Mouse (Mus musculus): ENCODE results near the gene Olfr67. TPM values are rescaled to one million over a fixed set of nuclear protein-coding genes. Genes with fewer than 3 reads are reported as not detected.

Olfr67 gene
- not detected for polyA plus RNA-seq (2014; fragmentation: Illumina TruSeq; extraction: RNeasy Lipid Tissue Mini Kit (QIAGEN cat#74804); ENCODE audit: low read depth, low replicate concordance)

DNA sequence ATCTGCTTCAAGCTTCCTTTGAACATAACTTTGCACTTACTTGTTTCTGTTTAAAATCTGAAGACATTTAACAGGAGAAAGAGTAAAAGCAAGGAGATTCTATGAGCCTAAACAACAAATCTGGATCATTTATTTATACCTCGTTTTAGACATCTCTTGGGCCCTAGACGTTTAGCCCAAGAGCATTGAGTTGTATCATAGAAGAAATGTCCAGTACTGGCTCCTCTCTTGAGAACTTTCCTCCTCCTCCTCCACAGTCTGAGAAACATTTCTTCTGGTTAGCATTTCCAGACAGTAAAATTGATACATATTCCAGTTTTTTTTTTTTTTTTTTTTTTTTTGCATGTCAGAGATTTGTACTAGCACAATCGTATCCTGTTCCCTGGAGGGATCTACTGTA, at the start of gene Olfr67:
Gene Olfr67, minus strand, starts transcription at position 101 of the 400 bp plus-strand sequence.

DNA sequence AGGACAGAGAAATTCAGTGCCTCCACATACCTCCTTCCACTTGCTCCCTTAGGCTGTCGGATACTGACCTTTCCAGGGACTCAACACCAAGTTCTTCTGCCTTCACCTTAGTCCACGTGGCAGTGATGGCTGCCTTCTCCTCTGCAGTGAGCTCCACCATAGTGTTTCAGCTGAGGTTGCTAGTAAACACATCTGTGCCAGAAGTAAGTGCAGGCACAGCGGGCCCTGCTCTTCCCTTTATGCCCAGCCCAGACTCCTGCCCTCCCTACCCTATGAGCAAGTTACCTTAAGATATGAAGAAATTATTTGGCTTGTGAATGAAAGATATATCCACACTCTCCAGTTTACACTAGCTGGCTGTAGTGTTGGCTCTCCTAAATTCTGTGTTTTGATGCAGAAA, 48.6 kb upstream of the Olfr67 start, which contains the start of gene Hbb-bh2:
Gene Hbb-bh2, minus strand, starts transcription at position 253 of the 400 bp plus-strand sequence.

DNA sequence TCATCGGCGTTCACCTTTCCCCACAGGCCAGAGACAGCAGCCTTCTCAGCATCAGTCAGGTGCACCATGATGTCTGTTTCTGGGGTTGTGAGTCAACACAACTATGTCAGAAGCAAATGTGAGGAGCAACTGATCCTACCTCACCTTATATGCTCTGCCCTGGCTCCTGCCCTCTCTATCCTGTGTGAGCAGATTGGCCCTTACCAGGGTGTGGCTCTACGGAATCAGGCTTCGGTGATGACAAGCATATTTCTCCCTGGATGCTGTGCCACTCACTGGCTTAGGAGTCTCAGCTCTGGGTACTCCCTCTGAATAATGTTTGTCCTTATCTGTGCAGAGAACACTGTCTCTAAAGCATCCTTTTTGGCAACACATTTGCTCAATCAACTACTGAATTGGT, 36.2 kb upstream of the Olfr67 start, which contains the start of gene Hbb-bs:
Gene Hbb-bs, minus strand, starts transcription at position 289 of the 400 bp plus-strand sequence.

DNA sequence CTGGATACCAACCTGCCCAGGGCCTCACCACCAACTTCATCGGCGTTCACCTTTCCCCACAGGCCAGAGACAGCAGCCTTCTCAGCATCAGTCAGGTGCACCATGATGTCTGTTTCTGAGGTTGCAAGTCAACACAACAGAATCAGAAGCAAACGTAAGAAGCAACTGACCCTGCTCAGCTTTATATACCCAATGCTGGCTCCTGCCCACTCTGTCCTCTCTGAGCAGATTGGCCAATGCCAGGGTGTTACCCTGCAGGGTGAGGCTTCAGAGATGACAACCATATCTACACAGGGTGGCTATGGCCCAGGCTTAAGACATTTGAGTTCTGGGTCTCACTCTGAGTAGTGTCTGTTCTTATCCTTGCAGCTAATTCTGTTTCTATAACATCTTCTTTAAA, 22.1 kb upstream of the Olfr67 start, which contains the start of gene Hbb-bt:
Gene Hbb-bt, minus strand, starts transcription at position 231 of the 400 bp plus-strand sequence.

DNA sequence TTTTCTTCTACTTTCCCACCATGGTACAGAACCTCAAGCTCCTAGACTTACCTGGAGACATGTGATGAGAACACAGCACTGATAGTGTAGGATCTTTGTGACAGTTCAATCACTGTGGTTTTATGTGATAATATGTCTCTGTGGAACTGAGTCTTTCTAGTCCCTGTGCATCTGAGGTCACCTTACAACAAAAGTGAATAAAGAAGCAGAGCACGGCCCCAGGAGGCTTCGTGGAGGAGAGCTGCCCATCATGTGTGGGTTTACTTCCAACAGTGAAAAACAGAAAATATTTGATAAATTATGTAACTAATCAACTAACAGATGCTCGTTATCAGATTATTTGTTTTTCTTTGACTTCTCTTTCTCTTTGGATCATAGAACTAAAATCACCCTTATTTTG, 12.0 kb downstream of the Olfr67 start, which contains the start of gene Olfr68:
Gene Olfr68, minus strand, starts transcription at position 101 of the 400 bp plus-strand sequence.

DNA sequence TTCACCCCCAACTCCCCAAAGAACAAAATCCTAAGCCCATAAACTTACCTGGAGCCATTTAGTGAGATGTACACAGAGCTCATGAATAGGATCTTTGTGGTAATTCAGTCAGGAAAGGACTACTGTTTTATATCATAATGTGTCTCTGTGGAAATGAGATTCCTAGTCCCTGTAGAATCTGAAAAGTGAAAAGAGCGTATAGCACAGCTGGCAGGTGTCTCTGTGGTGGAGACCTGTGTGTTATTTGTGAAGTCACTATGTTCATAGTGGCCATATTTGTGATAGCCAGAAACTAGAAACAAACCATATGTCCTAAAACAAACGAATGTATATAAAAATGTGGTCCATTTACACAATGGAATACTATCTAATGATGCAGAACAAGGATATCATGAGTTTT, 20.1 kb downstream of the Olfr67 start, which contains the start of gene Olfr69:
Gene Olfr69, minus strand, starts transcription at position 101 of the 400 bp plus-strand sequence.

DNA sequence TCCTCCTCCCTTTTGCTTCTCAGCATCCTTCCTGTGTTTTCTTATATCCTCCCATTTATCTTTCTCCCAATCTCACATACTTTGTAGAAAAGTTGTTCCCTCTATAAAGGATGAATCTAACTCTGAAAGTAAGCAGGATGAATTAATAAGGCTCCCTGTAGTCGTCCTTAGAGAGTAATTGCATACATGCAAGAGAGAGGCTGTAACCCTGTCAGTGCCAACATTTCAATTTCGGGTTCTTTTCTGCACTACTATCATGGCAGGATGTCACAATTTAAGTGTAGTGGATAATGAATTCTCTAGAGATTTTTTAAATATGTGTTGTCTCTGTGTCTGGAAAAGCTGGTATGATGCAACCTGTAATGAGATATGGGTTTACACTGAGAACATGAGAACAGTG, 34.4 kb downstream of the Olfr67 start, which contains the start of gene Olfr630:
Gene Olfr630, minus strand, starts transcription at position 101 of the 400 bp plus-strand sequence.

DNA sequence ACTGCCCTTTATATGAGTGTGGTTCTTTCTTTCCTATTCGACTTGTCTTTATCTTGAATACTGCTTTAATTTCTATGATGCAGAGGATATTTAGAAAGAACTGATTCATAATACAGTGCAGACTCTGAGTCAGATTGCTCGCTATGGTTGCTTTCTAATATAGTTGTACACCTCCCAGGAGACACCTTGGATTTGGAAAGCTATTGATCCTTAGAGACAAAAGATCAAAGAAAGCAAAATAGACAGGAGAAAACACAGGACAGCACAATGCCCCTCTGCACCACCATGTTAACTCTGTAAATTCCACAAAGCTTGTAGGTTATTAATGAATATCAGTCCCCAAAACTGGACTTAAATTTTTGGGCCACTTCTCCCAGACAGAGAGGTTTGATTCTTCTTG, 46.8 kb downstream of the Olfr67 start, which contains the start of gene Olfr629:
Gene Olfr629, minus strand, starts transcription at position 101 of the 400 bp plus-strand sequence.

Other genes starting within 250 kb of the Olfr67 start
- not detected for gene Olfr612, start 249.1 kb downstream of the Olfr67 start, polyA plus RNA-seq (2014; fragmentation: Illumina TruSeq; extraction: RNeasy Lipid Tissue Mini Kit (QIAGEN cat#74804); ENCODE audit: low read depth, low replicate concordance)
- gene Olfr613, start 243.7 kb downstream of the Olfr67 start, polyA plus RNA-seq (2014; fragmentation: Illumina TruSeq; extraction: RNeasy Lipid Tissue Mini Kit (QIAGEN cat#74804); ENCODE audit: low read depth, low replicate concordance): not detected
- gene Olfr615, start 235.7 kb downstream of the Olfr67 start, polyA plus RNA-seq (2014; fragmentation: Illumina TruSeq; extraction: RNeasy Lipid Tissue Mini Kit (QIAGEN cat#74804); ENCODE audit: low read depth, low replicate concordance): not detected
- gene Olfr616, start 222.7 kb downstream of the Olfr67 start, polyA plus RNA-seq (2014; fragmentation: Illumina TruSeq; extraction: RNeasy Lipid Tissue Mini Kit (QIAGEN cat#74804); ENCODE audit: low read depth, low replicate concordance): not detected
- not detected for gene Olfr617, start 218.8 kb downstream of the Olfr67 start, polyA plus RNA-seq (2014; fragmentation: Illumina TruSeq; extraction: RNeasy Lipid Tissue Mini Kit (QIAGEN cat#74804); ENCODE audit: low read depth, low replicate concordance)
- gene Olfr618, start 201.7 kb downstream of the Olfr67 start, polyA plus RNA-seq (2014; fragmentation: Illumina TruSeq; extraction: RNeasy Lipid Tissue Mini Kit (QIAGEN cat#74804); ENCODE audit: low read depth, low replicate concordance): not detected
- not detected for gene Olfr619, start 191.2 kb downstream of the Olfr67 start, polyA plus RNA-seq (2014; fragmentation: Illumina TruSeq; extraction: RNeasy Lipid Tissue Mini Kit (QIAGEN cat#74804); ENCODE audit: low read depth, low replicate concordance)
- not detected for gene Olfr620, start 179.3 kb downstream of the Olfr67 start, polyA plus RNA-seq (2014; fragmentation: Illumina TruSeq; extraction: RNeasy Lipid Tissue Mini Kit (QIAGEN cat#74804); ENCODE audit: low read depth, low replicate concordance)
- not detected for gene Olfr622, start 149.1 kb downstream of the Olfr67 start, polyA plus RNA-seq (2014; fragmentation: Illumina TruSeq; extraction: RNeasy Lipid Tissue Mini Kit (QIAGEN cat#74804); ENCODE audit: low read depth, low replicate concordance)
- not detected for gene Olfr623, start 128.1 kb downstream of the Olfr67 start, polyA plus RNA-seq (2014; fragmentation: Illumina TruSeq; extraction: RNeasy Lipid Tissue Mini Kit (QIAGEN cat#74804); ENCODE audit: low read depth, low replicate concordance)
- 0.12 TPM for gene Olfr624, start 120.6 kb downstream of the Olfr67 start, polyA plus RNA-seq (2014; fragmentation: Illumina TruSeq; extraction: RNeasy Lipid Tissue Mini Kit (QIAGEN cat#74804); ENCODE audit: low read depth, low replicate concordance)
- not detected for gene Olfr625-ps1, start 109.1 kb downstream of the Olfr67 start, polyA plus RNA-seq (2014; fragmentation: Illumina TruSeq; extraction: RNeasy Lipid Tissue Mini Kit (QIAGEN cat#74804); ENCODE audit: low read depth, low replicate concordance)
- not detected for gene Olfr243, start 77.2 kb downstream of the Olfr67 start, polyA plus RNA-seq (2014; fragmentation: Illumina TruSeq; extraction: RNeasy Lipid Tissue Mini Kit (QIAGEN cat#74804); ENCODE audit: low read depth, low replicate concordance)
- not detected for gene Olfr628, start 61.4 kb downstream of the Olfr67 start, polyA plus RNA-seq (2014; fragmentation: Illumina TruSeq; extraction: RNeasy Lipid Tissue Mini Kit (QIAGEN cat#74804); ENCODE audit: low read depth, low replicate concordance)
- gene Olfr629, start 46.9 kb downstream of the Olfr67 start, polyA plus RNA-seq (2014; fragmentation: Illumina TruSeq; extraction: RNeasy Lipid Tissue Mini Kit (QIAGEN cat#74804); ENCODE audit: low read depth, low replicate concordance): not detected
- gene Olfr630, start 34.5 kb downstream of the Olfr67 start, polyA plus RNA-seq (2014; fragmentation: Illumina TruSeq; extraction: RNeasy Lipid Tissue Mini Kit (QIAGEN cat#74804); ENCODE audit: low read depth, low replicate concordance): not detected
- gene Olfr69, start 20.2 kb downstream of the Olfr67 start, polyA plus RNA-seq (2014; fragmentation: Illumina TruSeq; extraction: RNeasy Lipid Tissue Mini Kit (QIAGEN cat#74804); ENCODE audit: low read depth, low replicate concordance): not detected
- gene Olfr68, start 12.1 kb downstream of the Olfr67 start, polyA plus RNA-seq (2014; fragmentation: Illumina TruSeq; extraction: RNeasy Lipid Tissue Mini Kit (QIAGEN cat#74804); ENCODE audit: low read depth, low replicate concordance): not detected
- gene Hbb-bt, start 22.2 kb upstream of the Olfr67 start, polyA plus RNA-seq (2014; fragmentation: Illumina TruSeq; extraction: RNeasy Lipid Tissue Mini Kit (QIAGEN cat#74804); ENCODE audit: low read depth, low replicate concordance): 7.8 TPM
- gene Hbb-bs, start 36.3 kb upstream of the Olfr67 start, polyA plus RNA-seq (2014; fragmentation: Illumina TruSeq; extraction: RNeasy Lipid Tissue Mini Kit (QIAGEN cat#74804); ENCODE audit: low read depth, low replicate concordance): 111 TPM
- not detected for gene Hbb-bh2, start 48.7 kb upstream of the Olfr67 start, polyA plus RNA-seq (2014; fragmentation: Illumina TruSeq; extraction: RNeasy Lipid Tissue Mini Kit (QIAGEN cat#74804); ENCODE audit: low read depth, low replicate concordance)
- not detected for gene Hbb-bh1, start 51.3 kb upstream of the Olfr67 start, polyA plus RNA-seq (2014; fragmentation: Illumina TruSeq; extraction: RNeasy Lipid Tissue Mini Kit (QIAGEN cat#74804); ENCODE audit: low read depth, low replicate concordance)
- gene Hbb-y, start 61.4 kb upstream of the Olfr67 start, polyA plus RNA-seq (2014; fragmentation: Illumina TruSeq; extraction: RNeasy Lipid Tissue Mini Kit (QIAGEN cat#74804); ENCODE audit: low read depth, low replicate concordance): not detected
- not detected for gene Olfr66, start 94.4 kb upstream of the Olfr67 start, polyA plus RNA-seq (2014; fragmentation: Illumina TruSeq; extraction: RNeasy Lipid Tissue Mini Kit (QIAGEN cat#74804); ENCODE audit: low read depth, low replicate concordance)
- not detected for gene Olfr64, start 102.7 kb upstream of the Olfr67 start, polyA plus RNA-seq (2014; fragmentation: Illumina TruSeq; extraction: RNeasy Lipid Tissue Mini Kit (QIAGEN cat#74804); ENCODE audit: low read depth, low replicate concordance)
- not detected for gene Olfr65, start 111.7 kb upstream of the Olfr67 start, polyA plus RNA-seq (2014; fragmentation: Illumina TruSeq; extraction: RNeasy Lipid Tissue Mini Kit (QIAGEN cat#74804); ENCODE audit: low read depth, low replicate concordance)
- not detected for gene Olfr631, start 137.0 kb upstream of the Olfr67 start, polyA plus RNA-seq (2014; fragmentation: Illumina TruSeq; extraction: RNeasy Lipid Tissue Mini Kit (QIAGEN cat#74804); ENCODE audit: low read depth, low replicate concordance)
- gene Olfr632, start 142.5 kb upstream of the Olfr67 start, polyA plus RNA-seq (2014; fragmentation: Illumina TruSeq; extraction: RNeasy Lipid Tissue Mini Kit (QIAGEN cat#74804); ENCODE audit: low read depth, low replicate concordance): not detected
- gene Olfr633, start 152.6 kb upstream of the Olfr67 start, polyA plus RNA-seq (2014; fragmentation: Illumina TruSeq; extraction: RNeasy Lipid Tissue Mini Kit (QIAGEN cat#74804); ENCODE audit: low read depth, low replicate concordance): not detected
- not detected for gene Olfr635, start 179.3 kb upstream of the Olfr67 start, polyA plus RNA-seq (2014; fragmentation: Illumina TruSeq; extraction: RNeasy Lipid Tissue Mini Kit (QIAGEN cat#74804); ENCODE audit: low read depth, low replicate concordance)
- gene Olfr638, start 206.9 kb upstream of the Olfr67 start, polyA plus RNA-seq (2014; fragmentation: Illumina TruSeq; extraction: RNeasy Lipid Tissue Mini Kit (QIAGEN cat#74804); ENCODE audit: low read depth, low replicate concordance): not detected
- not detected for gene Olfr639, start 225.5 kb upstream of the Olfr67 start, polyA plus RNA-seq (2014; fragmentation: Illumina TruSeq; extraction: RNeasy Lipid Tissue Mini Kit (QIAGEN cat#74804); ENCODE audit: low read depth, low replicate concordance)
- gene Olfr640, start 233.8 kb upstream of the Olfr67 start, polyA plus RNA-seq (2014; fragmentation: Illumina TruSeq; extraction: RNeasy Lipid Tissue Mini Kit (QIAGEN cat#74804); ENCODE audit: low read depth, low replicate concordance): not detected
- not detected for gene Olfr641, start 243.6 kb upstream of the Olfr67 start, polyA plus RNA-seq (2014; fragmentation: Illumina TruSeq; extraction: RNeasy Lipid Tissue Mini Kit (QIAGEN cat#74804); ENCODE audit: low read depth, low replicate concordance)

All from adrenal gland, adult 10 weeks (tissue).